Mouse (Mus musculus): ENCODE measurements around the gene Vip.

DNA sequence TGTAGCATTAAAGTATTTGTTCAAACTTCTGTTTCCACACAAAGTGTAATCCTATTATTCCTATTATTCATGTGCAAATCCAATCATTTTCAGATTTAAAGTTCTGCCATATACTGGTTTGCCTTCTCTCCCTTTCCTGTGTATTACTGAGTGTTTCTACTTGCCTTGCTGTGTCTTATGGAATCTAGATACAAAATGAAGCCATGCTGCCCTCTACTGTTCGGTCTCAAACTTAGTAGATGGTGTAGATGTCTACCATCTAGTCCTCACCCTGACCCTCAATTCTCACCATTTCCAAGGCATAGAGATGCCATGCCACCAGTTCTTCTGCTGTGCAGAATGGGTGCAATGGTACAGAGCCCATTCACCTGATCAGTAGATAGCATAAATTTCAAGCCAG, 4.7 kb upstream of the Vip start:
- TF ChIP-seq CTCF (IDR thresholded peaks at IDR 0.05; ENCODE audit: low read depth) (peak; percentile 68), EP300 (optimal IDR thresholded peaks at IDR 0.05) (no peak)

All from stomach, postnatal 0 days (tissue).